Mouse (Mus musculus): ENCODE measurements around the gene Gab2. TPM values are rescaled to one million over a fixed set of nuclear protein-coding genes. Genes with fewer than 3 reads are reported as not detected.

Gene Gab2
- total RNA-seq, 4 experiments from 2014 or later, result 3.6 to 7.0 (median 5.3) TPM

GRCm38 (mm10) chr7:97313364-97313995 is 232.1 kb downstream of the Gab2 start:
- peak in 1 of 2 experiments; percentile 2 for DNase-seq (ENCODE audit: low spot score in 2 of 2)

- DNase-seq (ENCODE audit: low spot score in 2 of 2), result no peak
These were observed 233.3 kb downstream of the Gab2 start for GRCm38 (mm10) chr7:97314646-97315045.

- DNase-seq (ENCODE audit: low spot score in 2 of 2), result no peak
These were observed 234.3 kb downstream of the Gab2 start for GRCm38 (mm10) chr7:97315656-97316055.

- no peak for DNase-seq (ENCODE audit: low spot score in 2 of 2)
These were observed 236.3 kb downstream of the Gab2 start for GRCm38 (mm10) chr7:97317706-97318105.

GRCm38 (mm10) chr7:97324342-97324741 is 243.0 kb downstream of the Gab2 start:
- no peak for DNase-seq (ENCODE audit: low spot score in 2 of 2)

- no peak for DNase-seq (ENCODE audit: low spot score in 2 of 2)
These were observed 244.0 kb downstream of the Gab2 start for GRCm38 (mm10) chr7:97325156-97325985.

- no peak for DNase-seq (ENCODE audit: low spot score in 2 of 2)
These were observed 246.0 kb downstream of the Gab2 start for GRCm38 (mm10) chr7:97327376-97327775.

GRCm38 (mm10) chr7:97328891-97329588 is 247.7 kb downstream of the Gab2 start:
- DNase-seq (ENCODE audit: low spot score in 2 of 2), result no peak

- no peak for DNase-seq (ENCODE audit: low spot score in 2 of 2)
These were observed 248.3 kb downstream of the Gab2 start for GRCm38 (mm10) chr7:97329676-97330075.

GRCm38 (mm10) chr7:97330931-97331645 is 249.7 kb downstream of the Gab2 start:
- no peak for DNase-seq (ENCODE audit: low spot score in 2 of 2)

- peak; percentile 92 to 94 for DNase-seq (ENCODE audit: low spot score in 2 of 2)
These were observed 250.6 kb downstream of the Gab2 start, which contains the start of the genes Usp35 and Kctd21 for GRCm38 (mm10) chr7:97331726-97332666. Gene Usp35, minus strand, starts transcription at chr7:97332020. Gene Kctd21, plus strand, starts transcription at chr7:97332327.

GRCm38 (mm10) chr7:97332667-97333041 is 251.3 kb downstream of the Gab2 start:
- no peak for DNase-seq (ENCODE audit: low spot score in 2 of 2)

- no peak for DNase-seq (ENCODE audit: low spot score in 2 of 2)
These were observed 251.9 kb downstream of the Gab2 start for GRCm38 (mm10) chr7:97333113-97333898.

GRCm38 (mm10) chr7:97334406-97334805 is 253.0 kb downstream of the Gab2 start:
- no peak for DNase-seq (ENCODE audit: low spot score in 2 of 2)

- DNase-seq (ENCODE audit: low spot score in 2 of 2), result no peak
These were observed 255.3 kb downstream of the Gab2 start for GRCm38 (mm10) chr7:97336678-97337077.

- no peak for DNase-seq (ENCODE audit: low spot score in 2 of 2)
These were observed 257.2 kb downstream of the Gab2 start for GRCm38 (mm10) chr7:97338593-97338992.

GRCm38 (mm10) chr7:97339623-97340022 is 258.2 kb downstream of the Gab2 start:
- no peak for DNase-seq (ENCODE audit: low spot score in 2 of 2)

- DNase-seq (ENCODE audit: low spot score in 2 of 2), result no peak
These were observed 259.8 kb downstream of the Gab2 start for GRCm38 (mm10) chr7:97340907-97341849.

Measured in gastrocnemius, adult 8-10 months (tissue).